Mouse (Mus musculus) C2C12 (cell line): ENCODE measurements around the gene Ebf1. TPM values are rescaled to one million over a fixed set of nuclear protein-coding genes. Genes with fewer than 3 reads are reported as not detected.

Source experiments
- H3K27me3 ChIP-seq: one replicate; pipeline ENCODE4 v1.6.1; 2011; ENCODE audit not compliant: control insufficient read depth, insufficient read depth, insufficient read length
- H3K36me3 ChIP-seq: one replicate; pipeline ENCODE4 v1.6.1; 2011; ENCODE audit not compliant: control insufficient read depth, insufficient read depth
- H3K4me3 ChIP-seq: one replicate; pipeline ENCODE4 v1.5.1; 2011; ENCODE audit warnings: mild to moderate bottlenecking, control low read depth; ENCODE audit not compliant: poor library complexity, insufficient read depth, severe bottlenecking
- H3K79me2 ChIP-seq: one replicate; pipeline ENCODE4 v1.6.1; 2011; ENCODE audit not compliant: control insufficient read depth, insufficient read depth
- H3K79me3 ChIP-seq: one replicate; pipeline ENCODE4 v1.6.1; 2011; ENCODE audit warnings: low read depth, control low read depth
- H3ac ChIP-seq: one replicate; pipeline ENCODE3; 2011; ENCODE audit warnings: low read depth; ENCODE audit not compliant: control insufficient read depth, insufficient read length
- CEBPB ChIP-seq: IDR thresholded peaks from one replicate; pipeline ENCODE4 v1.6.1; 2011; ENCODE audit warnings: low read depth, mild to moderate bottlenecking, control low read depth, moderate library complexity
- CTCF ChIP-seq: IDR thresholded peaks from one replicate; pipeline ENCODE4 v1.5.1; 2011; ENCODE audit not compliant: control insufficient read depth, insufficient read depth, insufficient read length
- FOSL1 ChIP-seq: IDR thresholded peaks from one replicate; pipeline ENCODE4 v1.8.0; 2011; ENCODE audit warnings: mild to moderate bottlenecking, low read length; ENCODE audit not compliant: poor library complexity, insufficient read depth, severe bottlenecking
- MAX ChIP-seq: IDR thresholded peaks from one replicate; pipeline ENCODE4 v1.6.1; 2011; ENCODE audit warnings: mild to moderate bottlenecking, control low read depth
- MYOD1 ChIP-seq: IDR thresholded peaks from one replicate; pipeline ENCODE4 v1.6.1; 2011; ENCODE audit warnings: low read depth; ENCODE audit not compliant: control insufficient read depth, insufficient read length
- MYOG ChIP-seq: IDR thresholded peaks from one replicate; pipeline ENCODE4 v1.6.1; 2011; ENCODE audit not compliant: control insufficient read depth, insufficient read length; ENCODE audit errors: extremely low read depth
- USF1 ChIP-seq: IDR thresholded peaks from one replicate; pipeline ENCODE4 v1.6.1; 2011; ENCODE audit warnings: low read depth, mild to moderate bottlenecking, control low read depth, moderate library complexity
- polyA plus RNA-seq: library from polyadenylated mRNA; unstranded; fragments of >200 nt; fragmentation: generic; extraction: Trizol; gene quantifications from one replicate; pipeline ENCODE4 v1.2.1, GENCODE M21; 2012; ENCODE audit warnings: missing spikeins

The Ebf1 gene
- polyA plus RNA-seq, 1 experiment, result 4.3 TPM

DNA sequence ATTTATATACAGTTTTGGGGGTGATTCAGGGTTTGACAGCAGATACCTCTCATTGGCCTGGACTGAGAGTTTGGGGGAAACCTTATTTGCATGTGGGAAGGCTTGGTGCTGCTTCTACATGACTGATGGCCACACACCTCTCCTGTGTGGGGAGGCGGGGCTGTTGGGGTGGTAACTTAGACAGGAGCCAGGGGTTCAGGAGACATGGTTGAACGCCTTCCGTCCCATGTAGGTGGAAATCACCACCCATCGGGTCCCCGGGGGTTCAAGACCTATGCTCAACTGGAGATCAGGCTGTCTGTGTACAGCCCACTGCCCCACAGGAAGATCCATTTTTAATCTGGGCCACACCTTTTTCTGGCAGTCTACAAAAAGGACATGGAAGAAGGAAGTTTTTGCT lies 42.3 kb upstream of the Ebf1 start:
- Histone ChIP-seq H3K4me3 (no peak overlapping the region), H3ac (no peak overlapping the region), H3K27me3 (no peaks in the 10 kb centered on the region), H3K79me2 (no peaks in the 10 kb centered on the region), H3K79me3 (no peaks in the 10 kb centered on the region), H3K36me3 (no peaks in the 10 kb centered on the region)
- TF ChIP-seq MYOD1, result no peak
- TF ChIP-seq MAX, result no peak
- TF ChIP-seq FOSL1, result no peak
- TF ChIP-seq MYOG, result no peak
- no peak for TF ChIP-seq CTCF
- no peak for TF ChIP-seq USF1
- no peak for TF ChIP-seq CEBPB

DNA sequence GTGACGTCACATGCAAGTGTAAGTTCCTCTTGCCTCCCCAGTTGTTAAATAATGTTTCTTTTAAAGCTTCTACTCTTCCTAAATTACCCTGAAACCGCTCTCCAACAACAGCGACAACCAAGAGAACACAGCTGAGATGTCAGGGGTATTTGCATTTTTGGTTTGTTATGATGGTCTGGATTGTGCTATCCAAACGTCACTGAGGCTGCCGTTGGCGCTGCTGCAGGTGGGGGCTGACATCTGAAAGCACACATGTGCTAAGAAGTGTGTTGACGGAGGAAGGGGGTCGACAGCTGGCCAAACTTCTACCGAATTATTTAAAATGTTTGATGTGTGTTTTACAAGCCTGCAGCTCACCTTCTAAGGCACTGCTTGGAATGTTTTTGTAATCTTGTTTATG lies 39.2 kb upstream of the Ebf1 start:
- TF ChIP-seq FOSL1, result no peak
- Histone ChIP-seq H3K36me3 (no peaks in the 10 kb centered on the region), H3K4me3 (no peak overlapping the region), H3K79me2 (no peaks in the 10 kb centered on the region), H3K27me3 (no peaks in the 10 kb centered on the region), H3ac (no peak overlapping the region), H3K79me3 (no peaks in the 10 kb centered on the region)

DNA sequence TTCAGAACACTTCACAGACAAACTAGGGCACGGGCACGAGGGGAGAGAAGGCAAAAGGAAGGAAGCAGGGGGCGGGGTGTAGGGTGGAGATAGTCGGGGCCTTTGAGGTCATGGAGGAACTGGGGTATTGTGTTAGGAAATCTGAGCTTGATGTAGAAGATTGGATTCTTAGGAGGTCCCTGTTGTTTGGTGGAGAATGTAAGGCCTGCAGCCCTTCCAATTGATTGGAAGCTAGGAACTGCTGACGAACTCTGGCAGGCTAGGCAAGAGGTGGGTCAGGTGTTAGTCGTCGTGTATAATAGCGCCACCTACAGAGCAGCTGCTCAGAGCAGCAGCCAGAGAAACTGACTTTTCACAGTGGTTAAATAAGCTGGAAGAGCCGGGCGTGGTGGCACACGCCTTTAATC lies 35.8 kb upstream of the Ebf1 start:
- Histone ChIP-seq H3K27me3 (no peaks in the 10 kb centered on the region), H3K4me3 (no peak overlapping the region), H3K36me3 (no peaks in the 10 kb centered on the region), H3K79me2 (no peaks in the 10 kb centered on the region), H3K79me3 (no peaks in the 10 kb centered on the region), H3ac (no peak overlapping the region)
- TF ChIP-seq MAX (no peak), MYOD1 (no peak), CEBPB (no peak), FOSL1 (no peak), CTCF (no peak), MYOG (no peak), USF1 (no peak)

DNA sequence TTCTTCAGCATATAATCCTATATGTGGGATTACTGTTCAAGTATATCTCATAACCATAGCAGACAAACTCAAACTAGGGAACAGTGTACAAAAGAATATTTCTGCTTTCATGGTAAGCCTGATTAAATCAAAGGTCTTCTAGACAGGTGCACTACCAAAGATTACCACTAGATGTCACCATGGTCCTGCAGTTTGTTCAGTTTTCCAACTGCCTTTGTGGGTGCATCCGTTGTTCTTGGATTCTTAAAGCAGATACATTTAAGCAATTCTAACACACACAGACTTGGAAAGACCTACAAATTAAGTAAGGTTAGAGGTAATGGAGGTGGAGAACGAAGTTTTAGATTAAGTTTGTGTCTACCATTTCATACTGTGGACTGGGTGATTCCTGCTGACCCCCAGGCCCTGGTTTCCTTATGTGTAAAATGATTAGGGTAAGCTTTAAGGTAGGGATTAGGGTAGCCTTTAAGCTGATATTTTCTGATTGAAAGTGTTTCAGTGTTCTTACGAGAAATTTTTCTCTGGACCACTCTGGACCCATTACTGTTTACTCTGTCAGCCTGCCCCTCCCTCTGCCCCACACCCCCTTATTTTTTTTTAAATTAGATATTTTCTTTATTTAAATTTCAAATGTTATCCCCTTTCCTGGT lies 30.9 kb upstream of the Ebf1 start:
- H3K36me3 ChIP-seq, result no peaks in the 10 kb centered on the region
- H3K79me2 ChIP-seq, result no peaks in the 10 kb centered on the region
- TF ChIP-seq USF1 (no peak), MAX (no peak), CTCF (peak; percentile 63)
- no peaks in the 10 kb centered on the region for H3K79me3 ChIP-seq
- H3K27me3 ChIP-seq, result no peaks in the 10 kb centered on the region
- H3ac ChIP-seq, result no peak overlapping the region
- no peak overlapping the region for H3K4me3 ChIP-seq

DNA sequence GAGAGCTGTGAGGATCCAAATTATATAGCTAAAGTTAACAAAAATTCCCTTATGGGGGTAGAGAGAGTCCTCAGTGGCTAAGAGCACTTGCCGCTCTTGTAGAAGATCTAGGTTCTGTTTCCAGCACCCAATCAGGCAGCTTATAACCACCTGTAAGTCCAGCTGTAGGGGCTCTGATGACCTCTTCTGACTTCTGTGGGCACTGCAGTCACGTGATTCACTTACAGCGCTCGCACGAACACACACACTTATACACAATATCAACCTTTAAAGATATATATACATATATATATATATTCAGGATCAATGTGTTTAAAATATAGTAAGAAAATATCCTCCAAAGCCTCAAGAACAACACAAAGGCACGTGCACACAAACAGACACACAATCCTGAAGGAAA lies 24.1 kb upstream of the Ebf1 start:
- Histone ChIP-seq H3K36me3 (no peaks in the 10 kb centered on the region), H3K79me3 (no peaks in the 10 kb centered on the region), H3ac (no peak overlapping the region), H3K79me2 (no peaks in the 10 kb centered on the region), H3K27me3 (no peaks in the 10 kb centered on the region), H3K4me3 (no peak overlapping the region)
- TF ChIP-seq MAX, result no peak
- TF ChIP-seq USF1, result no peak
- TF ChIP-seq CEBPB, result no peak
- no peak for TF ChIP-seq CTCF
- no peak for TF ChIP-seq MYOD1
- TF ChIP-seq MYOG, result no peak
- TF ChIP-seq FOSL1, result no peak

DNA sequence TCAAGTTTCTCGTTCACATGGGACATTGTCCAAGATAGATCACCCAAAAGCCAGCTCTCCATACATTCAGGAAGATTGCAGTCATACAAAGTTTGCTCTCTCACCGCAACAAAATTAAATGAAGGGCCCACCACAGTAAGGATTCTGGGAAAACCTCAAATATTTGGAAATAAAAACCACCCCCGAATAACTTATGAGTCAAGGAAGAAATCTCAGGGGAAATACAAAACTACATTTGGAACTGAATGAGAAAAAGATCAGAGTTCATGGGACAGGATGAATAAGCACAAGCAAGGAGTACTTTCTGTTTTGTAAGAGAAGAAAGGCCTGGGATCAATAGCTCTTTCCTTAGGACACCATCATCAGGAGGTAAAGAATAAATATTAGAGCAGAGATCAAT lies 22.3 kb upstream of the Ebf1 start:
- no peaks in the 10 kb centered on the region for H3K79me3 ChIP-seq
- H3K36me3 ChIP-seq, result no peaks in the 10 kb centered on the region
- H3ac ChIP-seq, result no peak overlapping the region
- no peaks in the 10 kb centered on the region for H3K27me3 ChIP-seq
- no peaks in the 10 kb centered on the region for H3K79me2 ChIP-seq
- no peak overlapping the region for H3K4me3 ChIP-seq
- TF ChIP-seq CTCF, result no peak
- peak; percentile 45 for TF ChIP-seq CEBPB
- no peak for TF ChIP-seq MYOD1
- peak; percentile 51 for TF ChIP-seq FOSL1
- no peak for TF ChIP-seq USF1
- TF ChIP-seq MYOG, result no peak
- no peak for TF ChIP-seq MAX
